Mouse (Mus musculus): ENCODE results near the gene Mmrn1. TPM values are rescaled to one million over a fixed set of nuclear protein-coding genes. Genes with fewer than 3 reads are reported as not detected.

The Mmrn1 gene
- polyA plus RNA-seq (2017; shearing (Covaris generic)), result not detected

GRCm38 (mm10) chr6:60924676-60925075 is at the start of gene Mmrn1:
Gene Mmrn1, plus strand, starts transcription at chr6:60924976.

Other genes with a start within 250 kb of the Mmrn1 start
- not detected for gene Snca, start 95.1 kb upstream of the Mmrn1 start, polyA plus RNA-seq (2017; shearing (Covaris generic))